Mouse (Mus musculus) yolk sac, embryonic 10.5 days (tissue): ENCODE data around the gene Vmn1r68.

Source experiments
- DNase-seq: peaks from one replicate; pipeline ENCODE4 v3.0.0-alpha.2; 2017; ENCODE audit warnings: low spot score

Gene Vmn1r68

GRCm38 (mm10) chr7:10558385-10558784 lies at the start of gene Vmn1r68:
Gene Vmn1r68 (minus strand): TSS chr7:10558485.
- DNase-seq: no peak

GRCm38 (mm10) chr7:10495578-10495977 lies 62.7 kb downstream of the Vmn1r68 start:
- no peak for DNase-seq

DNA sequence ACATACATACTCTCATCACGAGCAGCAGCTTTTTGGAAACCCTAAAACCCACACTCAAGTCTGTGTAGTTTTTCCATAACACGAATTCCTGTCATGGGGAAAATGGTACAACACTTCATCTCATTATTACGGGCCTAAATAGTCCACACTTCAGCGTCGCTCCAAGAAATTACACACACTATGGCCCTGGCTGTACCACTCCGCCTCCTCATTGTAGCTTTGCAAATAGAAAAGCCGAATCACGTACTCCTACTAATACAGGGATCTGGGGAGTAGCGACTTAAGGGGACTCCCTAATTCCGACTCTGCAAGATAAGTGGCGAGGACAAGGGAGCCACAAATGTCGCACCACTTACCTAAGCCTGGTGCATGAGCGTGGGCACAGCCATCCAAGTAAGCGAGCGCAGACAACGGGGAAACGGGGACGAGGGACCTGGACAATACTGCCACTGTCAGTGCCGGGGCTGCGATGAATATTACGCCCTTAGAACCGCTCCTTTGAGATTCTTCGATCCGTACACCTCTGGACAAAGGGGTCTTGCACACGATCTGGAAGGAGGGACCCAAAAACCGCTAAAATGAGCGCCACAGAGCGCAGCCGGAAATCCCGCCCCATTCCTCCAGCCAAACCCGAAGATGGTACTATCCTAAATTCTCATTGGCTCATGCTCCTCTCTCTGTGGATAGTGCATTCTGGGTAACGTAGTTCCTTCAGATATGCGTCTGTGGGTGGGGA lies 63.3 kb downstream of the Vmn1r68 start, which contains the start of gene Zik1:
Gene Zik1 (minus strand): TSS at position 609 of the 736 bp plus-strand sequence.
- peak; percentile 75 for DNase-seq

DNA sequence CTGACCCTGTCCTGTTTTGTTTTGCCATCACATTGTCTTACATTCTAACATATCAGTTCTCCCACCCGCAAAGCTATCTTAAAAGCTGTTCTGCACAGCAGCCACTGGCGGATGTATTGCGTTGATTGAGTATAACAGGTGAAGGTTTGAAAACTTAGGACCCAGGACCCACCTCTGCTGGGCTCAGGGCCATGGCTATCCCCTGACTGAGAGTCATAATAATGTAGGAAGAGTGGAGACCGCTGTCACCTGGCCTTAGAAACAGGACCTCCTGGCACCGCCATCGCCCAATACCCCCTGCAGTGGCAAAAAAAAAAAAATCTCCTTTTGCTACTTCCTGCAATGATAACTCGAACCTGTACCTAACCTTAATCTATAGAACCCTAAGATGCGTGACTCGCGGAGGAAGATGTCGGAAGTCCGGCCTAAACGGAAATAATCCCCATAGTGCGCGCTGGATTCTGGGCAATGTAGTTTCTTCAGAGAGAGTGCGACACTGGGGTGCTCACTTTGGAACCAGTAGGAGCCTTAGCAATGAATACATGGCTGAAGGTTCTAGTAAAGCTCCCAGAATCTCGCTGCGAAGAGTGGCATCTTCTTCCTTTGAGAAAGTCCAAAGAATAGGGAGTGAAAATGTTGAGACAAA lies 77.6 kb downstream of the Vmn1r68 start:
- DNase-seq: no peak

DNA sequence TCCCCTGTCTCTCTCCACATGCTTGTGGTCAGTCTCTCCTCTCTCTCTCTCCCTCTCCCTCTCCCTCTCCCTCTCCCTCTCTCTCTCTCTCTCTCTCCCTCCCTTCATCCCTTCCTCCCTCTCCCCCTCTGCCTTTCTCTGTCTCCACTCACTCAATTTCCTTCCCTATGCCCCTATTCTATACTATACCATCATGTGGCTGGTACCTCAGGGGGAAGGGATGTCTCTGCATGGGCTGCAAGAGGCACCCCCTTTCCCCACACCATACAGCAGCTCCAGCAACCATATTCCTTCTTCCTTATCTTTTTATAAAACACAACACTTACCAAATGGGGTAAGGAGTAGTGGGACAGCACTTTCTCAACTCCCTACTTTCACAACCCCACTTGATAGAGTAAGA lies 78.5 kb downstream of the Vmn1r68 start:
- DNase-seq: no peak

DNA sequence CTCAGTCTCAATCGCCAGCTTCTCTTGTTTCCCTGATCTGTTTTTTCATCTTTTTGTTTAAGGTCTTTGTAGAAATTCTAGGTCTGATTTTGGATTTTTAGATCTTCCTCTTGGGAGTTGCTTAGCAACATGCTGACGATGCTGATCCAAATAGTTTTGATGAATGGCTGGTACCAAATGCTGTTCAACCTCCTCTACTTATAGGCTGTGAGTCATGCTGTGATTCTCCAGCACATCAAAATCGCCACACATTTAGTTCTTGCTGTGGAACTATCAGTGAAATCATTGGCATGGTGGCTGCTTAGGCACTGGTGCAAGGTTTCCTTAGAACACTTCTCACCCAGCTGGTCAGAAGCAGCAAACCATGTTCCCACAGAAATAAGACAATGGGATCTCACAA lies 100.1 kb downstream of the Vmn1r68 start:
- no peak for DNase-seq
